Comparison of ENCODE assay signal across 8 mouse cellular contexts in the genomic region with DNA sequence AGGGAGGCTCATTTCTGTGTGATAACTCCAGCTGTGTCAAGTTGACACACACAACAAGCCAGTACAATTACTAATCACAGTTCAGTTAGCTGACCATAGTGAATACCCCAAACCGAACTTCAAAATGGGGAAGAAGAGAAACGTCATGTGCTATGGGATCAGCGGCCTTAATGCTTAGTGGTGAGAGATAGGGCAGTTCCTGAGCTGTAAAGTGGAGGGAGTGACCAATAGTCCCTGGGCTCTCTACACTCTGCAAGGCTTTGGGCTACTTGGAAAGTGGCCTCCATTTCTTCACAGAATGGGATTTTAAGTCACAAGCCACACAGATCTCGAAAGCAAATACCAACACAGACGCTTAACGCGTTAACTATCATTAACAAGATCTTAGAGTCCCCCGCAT. TPM values are rescaled to one million over a fixed set of nuclear protein-coding genes. Genes with fewer than 3 reads are reported as not detected.
DNase-seq lines count a peak whose midpoint lies in the region; ATAC-seq and TF ChIP-seq lines count a peak whose summit lies in the region.

No protein-coding gene starts in this region.

- peak overlapping the region; percentile 93 for H3K9ac ChIP-seq in kidney, embryonic 15.5 days
- peak overlapping the region; percentile 89 for H3K9ac ChIP-seq in hindbrain, embryonic 16.5 days (ENCODE audit: low read depth, low read length)
- H3K9ac ChIP-seq in midbrain, embryonic 16.5 days (ENCODE audit: low read depth, low read length), result peak overlapping the region; percentile 93

- peaks cover 24% of the 10 kb centered on the region for H3K36me3 ChIP-seq in kidney, embryonic 15.5 days
- H3K36me3 ChIP-seq in hindbrain, embryonic 16.5 days (ENCODE audit: control insufficient read depth, insufficient read depth, low read length), result peaks cover 2% of the 10 kb centered on the region; the same call in 1 of the 2 replicates
- H3K36me3 ChIP-seq in midbrain, embryonic 16.5 days (ENCODE audit: control insufficient read depth, insufficient read depth, low read length), result peaks cover 9% of the 10 kb centered on the region

- ATAC-seq in kidney, embryonic 15.5 days (replicated peaks; ENCODE audit: low FRiP score), result no peak
- no peak for ATAC-seq in hindbrain, embryonic 16.5 days
- ATAC-seq in midbrain, embryonic 16.5 days, result no peak

- peak overlapping the region; percentile 75 for H3K4me2 ChIP-seq in kidney, embryonic 15.5 days
- H3K4me2 ChIP-seq in hindbrain, embryonic 16.5 days (ENCODE audit: low read length), result peak overlapping the region; percentile 95
- H3K4me2 ChIP-seq in midbrain, embryonic 16.5 days (ENCODE audit: low read length), result peak overlapping the region; percentile 76

- peaks cover 32% of the 10 kb centered on the region for H3K4me1 ChIP-seq in kidney, embryonic 15.5 days
- H3K4me1 ChIP-seq in bone marrow macrophage, adult 2 months (ENCODE audit: control insufficient read depth, insufficient read depth, low read length), result peaks cover 18% of the 10 kb centered on the region
- peaks cover 43% of the 10 kb centered on the region for H3K4me1 ChIP-seq in hindbrain, embryonic 16.5 days (ENCODE audit: control insufficient read depth, insufficient read depth, low read depth, low read length)
- H3K4me1 ChIP-seq in midbrain, embryonic 16.5 days (ENCODE audit: control insufficient read depth, insufficient read depth, low read length), result peaks cover 34% of the 10 kb centered on the region

- H3K9me3 ChIP-seq in kidney, embryonic 15.5 days (replicated peaks), result no peaks in the 10 kb centered on the region
- H3K9me3 ChIP-seq in hindbrain, embryonic 16.5 days (ENCODE audit: control insufficient read depth, low read length), result no peaks in the 10 kb centered on the region
- no peaks in the 10 kb centered on the region for H3K9me3 ChIP-seq in midbrain, embryonic 16.5 days (replicated peaks; ENCODE audit: control insufficient read depth, low read length, poor library complexity, severe bottlenecking)

- no peak for TF ChIP-seq CTCF in bone marrow macrophage, adult 2 months (IDR thresholded peaks at IDR 0.05; ENCODE audit: low read depth, low read length)

- WGBS in kidney, embryonic 15.5 days, result 29% methylated on average over 8 of the region's 8 CpGs
- 45% methylated on average over 8 of the region's 8 CpGs for WGBS in hindbrain, embryonic 16.5 days
- WGBS in midbrain, embryonic 16.5 days, result 37% methylated on average over 8 of the region's 8 CpGs

- DNase-seq in kidney, adult 18-20 months, result no peak
- DNase-seq in retina, postnatal 1 day, result no peak
- no peak for DNase-seq in adrenal gland, postnatal 36 days
- DNase-seq in frontal cortex, postnatal 10 days (ENCODE audit: low spot score in 2 of 2), result no peak

- H3K27ac ChIP-seq in kidney, embryonic 15.5 days, result 0 out of 2 replicates have a peak overlapping the region, but pooled peaks have one; percentile 93
- peak overlapping the region; percentile 83 for H3K27ac ChIP-seq in bone marrow macrophage, adult 2 months (ENCODE audit: insufficient read depth, low read depth, low read length)
- H3K27ac ChIP-seq in hindbrain, embryonic 16.5 days (ENCODE audit: low read depth, low read length), result peak overlapping the region; percentile 92
- H3K27ac ChIP-seq in midbrain, embryonic 16.5 days (ENCODE audit: low read length), result peak overlapping the region; percentile 89; the same call in 1 of the 2 replicates

- peak overlapping the region; percentile 96 for H3K4me3 ChIP-seq in kidney, embryonic 15.5 days (replicated peaks)
- peak overlapping the region; percentile 94 for H3K4me3 ChIP-seq in bone marrow macrophage, adult 2 months (ENCODE audit: insufficient read depth, low read length)
- H3K4me3 ChIP-seq in hindbrain, embryonic 16.5 days (ENCODE audit: low read length), result peak overlapping the region; percentile 81
- peak overlapping the region; percentile 71 for H3K4me3 ChIP-seq in midbrain, embryonic 16.5 days (ENCODE audit: low read depth, low read length)

- no peaks in the 10 kb centered on the region for H3K27me3 ChIP-seq in kidney, embryonic 15.5 days
- no peaks in the 10 kb centered on the region for H3K27me3 ChIP-seq in hindbrain, embryonic 16.5 days (replicated peaks; ENCODE audit: control insufficient read depth, insufficient read depth, low read length)
- H3K27me3 ChIP-seq in midbrain, embryonic 16.5 days (ENCODE audit: control insufficient read depth, insufficient read depth, low read depth, low read length), result no peaks in the 10 kb centered on the region

- no peak for TF ChIP-seq POLR2A in bone marrow macrophage, adult 2 months (IDR thresholded peaks at IDR 0.05; ENCODE audit: borderline replicate concordance, low read depth, low read length)

RNA-seq across cellular contexts. Expression of a gene that starts 1.0 kb away (rescaled TPM):
- polyA plus RNA-seq in kidney, embryonic 15.5 days (2015; fragmentation: Nextera tagmentation; extraction: Ambion mirVana), result 89.6 and 93.8 TPM in 2 replicates
- polyA plus RNA-seq in bone marrow macrophage, adult 2 months (2012; ENCODE audit: insufficient read depth, insufficient read length, missing spikeins), result 49.1 and 52.0 TPM in 2 replicates
- polyA plus RNA-seq in hindbrain, embryonic 16.5 days (2015; fragmentation: Nextera tagmentation; extraction: Ambion mirVana), result 128 and 132 TPM in 2 replicates
- polyA plus RNA-seq in midbrain, embryonic 16.5 days (2015; fragmentation: Nextera tagmentation; extraction: Ambion mirVana), result 114 and 117 TPM in 2 replicates
- total RNA-seq in adrenal gland, postnatal 36 days (2021), result 10 to 100 TPM; 42.0 to 42.9 TPM

RNA-seq across cellular contexts. Expression of a gene that starts 1.0 kb away (rescaled TPM):
- 110 and 121 TPM in 2 replicates for polyA plus RNA-seq in kidney, embryonic 15.5 days (2015; fragmentation: Nextera tagmentation; extraction: Ambion mirVana)
- 52.3 and 64.4 TPM in 2 replicates for polyA plus RNA-seq in bone marrow macrophage, adult 2 months (2012; ENCODE audit: insufficient read depth, insufficient read length, missing spikeins)
- 91.7 and 95.0 TPM in 2 replicates for polyA plus RNA-seq in hindbrain, embryonic 16.5 days (2015; fragmentation: Nextera tagmentation; extraction: Ambion mirVana)
- 103 and 105 TPM in 2 replicates for polyA plus RNA-seq in midbrain, embryonic 16.5 days (2015; fragmentation: Nextera tagmentation; extraction: Ambion mirVana)
- 10 to 100 TPM; 52.8 to 57.9 TPM for total RNA-seq in adrenal gland, postnatal 36 days (2021)

RNA-seq across cellular contexts. Expression of a gene that starts 13.7 kb away (rescaled TPM):
- 0.62 and 0.86 TPM in 2 replicates for polyA plus RNA-seq in kidney, embryonic 15.5 days (2015; fragmentation: Nextera tagmentation; extraction: Ambion mirVana)
- polyA plus RNA-seq in bone marrow macrophage, adult 2 months (2012; ENCODE audit: insufficient read depth, insufficient read length, missing spikeins), result 12.2 and 12.6 TPM in 2 replicates
- polyA plus RNA-seq in hindbrain, embryonic 16.5 days (2015; fragmentation: Nextera tagmentation; extraction: Ambion mirVana), result 4.1 and 5.2 TPM in 2 replicates
- 2.7 and 3.5 TPM in 2 replicates for polyA plus RNA-seq in midbrain, embryonic 16.5 days (2015; fragmentation: Nextera tagmentation; extraction: Ambion mirVana)
- total RNA-seq in adrenal gland, postnatal 36 days (2021), result 1 to 10 TPM in 1 of 2 experiments, under 1 TPM in 1; 0.23 to 1.0 TPM

RNA-seq across cellular contexts. Expression of a gene that starts 55.8 kb away (rescaled TPM):
- polyA plus RNA-seq in kidney, embryonic 15.5 days (2015; fragmentation: Nextera tagmentation; extraction: Ambion mirVana), result 16.1 TPM in 2 replicates
- polyA plus RNA-seq in bone marrow macrophage, adult 2 months (2012; ENCODE audit: insufficient read depth, insufficient read length, missing spikeins), result 13.6 and 14.4 TPM in 2 replicates
- polyA plus RNA-seq in hindbrain, embryonic 16.5 days (2015; fragmentation: Nextera tagmentation; extraction: Ambion mirVana), result 13.1 and 16.2 TPM in 2 replicates
- 15.3 and 16.7 TPM in 2 replicates for polyA plus RNA-seq in midbrain, embryonic 16.5 days (2015; fragmentation: Nextera tagmentation; extraction: Ambion mirVana)
- total RNA-seq in adrenal gland, postnatal 36 days (2021), result 10 to 100 TPM; 21.6 to 25.6 TPM
